ENCODE assay signal across 33 mouse cellular contexts in the genomic region with DNA sequence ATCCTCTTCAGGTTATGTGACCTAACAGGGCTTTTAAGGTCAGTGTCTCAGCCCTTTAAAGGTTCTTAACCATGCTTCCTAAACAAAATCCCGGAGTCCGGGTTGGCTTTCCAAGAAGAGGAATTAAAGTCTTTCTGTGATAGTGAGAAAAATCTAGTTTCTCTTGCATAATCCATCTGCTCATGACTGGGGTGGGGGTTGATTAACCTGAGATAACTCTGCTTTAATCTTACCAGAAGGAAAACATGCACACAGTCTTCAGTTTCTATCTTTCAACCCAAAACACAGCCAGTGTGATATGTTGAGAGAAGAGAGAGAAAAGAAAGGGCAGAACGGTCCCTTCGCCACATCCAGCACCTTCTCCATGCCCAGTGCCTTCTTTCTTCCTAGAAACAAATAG.
"Had no signal": no experiment of that assay in that cellular context is flagged by ENCODE, and none has a peak within 500 bp of the region (broad histone marks: within the 10 kb centered on the region; RNA-seq: fewer than 3 reads in every experiment).

No protein-coding gene starts in this region.

- ATAC-seq: hindbrain, embryonic 16.5 days; hindbrain, postnatal 0 days; inflammation-experienced regulatory T-cells, adult 6 months; intestine, embryonic 15.5 days; intestine, embryonic 16.5 days; intestine, postnatal 0 days had no signal

- H3K4me3 ChIP-seq: heart, embryonic 12.5 days; heart, embryonic 13.5 days; heart, embryonic 15.5 days; hindbrain, embryonic 10.5 days; hindbrain, embryonic 12.5 days; hindbrain, embryonic 13.5 days; hindbrain, embryonic 15.5 days; intestine, embryonic 15.5 days; kidney, embryonic 15.5 days; layer of hippocampus, adult 2 months had no signal

- H3K27ac ChIP-seq: heart, embryonic 13.5 days; heart, embryonic 15.5 days; hindbrain, embryonic 10.5 days; hindbrain, embryonic 12.5 days; hindbrain, embryonic 13.5 days; hindbrain, embryonic 14.5 days; hindbrain, embryonic 15.5 days; hindbrain, postnatal 0 days; intestine, embryonic 15.5 days; kidney, embryonic 15.5 days; kidney, postnatal 0 days; layer of hippocampus, adult 2 months had no signal

- DNase-seq: heart, postnatal 10 days; heart, postnatal 14 days; heart, postnatal 36 days; heart, postnatal 4 days; kidney, adult 11 months; kidney, adult 18-20 months; kidney, adult 2 months; kidney, adult 8-10 months; kidney, adult 9 months; kidney, postnatal 10 days; kidney, postnatal 14 days; kidney, postnatal 25 days; kidney, postnatal 36 days; kidney, postnatal 4 days; layer of hippocampus, adult 9-11 months; layer of hippocampus, postnatal 36 days had no signal

- H3K4me1 ChIP-seq: heart, embryonic 12.5 days; heart, embryonic 13.5 days; heart, embryonic 15.5 days; hindbrain, embryonic 10.5 days; hindbrain, embryonic 12.5 days; hindbrain, embryonic 13.5 days; hindbrain, embryonic 15.5 days; intestine, embryonic 15.5 days; kidney, embryonic 15.5 days had no signal
